Mouse (Mus musculus): ENCODE measurements around the gene P2ry14.

Gene P2ry14

GRCm38 (mm10) chr3:59153424-59153823, at the start of gene P2ry14:
TSS of gene P2ry14 (minus strand) at chr3:59153618.
- in situ Hi-C loops (cut with MboI): no loop called here

- in situ Hi-C loops (cut with MboI): loop anchor here (25.0 kb wide), 1 partner anchor 540 kb away; the partner anchor contains the start of gene Gm5538
These were observed 44.0 kb upstream of the P2ry14 start for GRCm38 (mm10) chr3:59197329-59197948.

- in situ Hi-C loops (cut with MboI): loop anchor here (25.0 kb wide), 1 partner anchor 542 kb away; the partner anchor contains the start of gene Gm5538
These were observed 41.5 kb upstream of the P2ry14 start, which contains the start of gene Gpr87 for GRCm38 (mm10) chr3:59194938-59195337. TSS of gene Gpr87 (minus strand) at chr3:59195104.

- in situ Hi-C loops (cut with MboI): loop anchor here (25.0 kb wide), 1 partner anchor 543 kb away; the partner anchor contains the start of gene Gm5538
These were observed 40.7 kb upstream of the P2ry14 start for GRCm38 (mm10) chr3:59194099-59194498.

- in situ Hi-C loops (cut with MboI): loop anchor here (25.0 kb wide), 1 partner anchor 546 kb away; the partner anchor contains the start of gene Gm5538
These were observed 38.3 kb upstream of the P2ry14 start for GRCm38 (mm10) chr3:59191674-59192073.

GRCm38 (mm10) chr3:59187336-59187735, 33.9 kb upstream of the P2ry14 start:
- in situ Hi-C loops (cut with MboI): loop anchor here (25.0 kb wide), 1 partner anchor 550 kb away; the partner anchor contains the start of gene Gm5538

- in situ Hi-C loops (cut with MboI): loop anchor here (25.0 kb wide), 1 partner anchor 552 kb away; the partner anchor contains the start of gene Gm5538
These were observed 32.2 kb upstream of the P2ry14 start for GRCm38 (mm10) chr3:59185662-59186061.

- in situ Hi-C loops (cut with MboI): loop anchor here (25.0 kb wide), 1 partner anchor 555 kb away; the partner anchor contains the start of gene Gm5538
These were observed 28.7 kb upstream of the P2ry14 start for GRCm38 (mm10) chr3:59182129-59182528.

GRCm38 (mm10) chr3:59181134-59181533, 27.7 kb upstream of the P2ry14 start:
- in situ Hi-C loops (cut with MboI): loop anchor here (25.0 kb wide), 1 partner anchor 556 kb away; the partner anchor contains the start of gene Gm5538

- in situ Hi-C loops (cut with MboI): loop anchor here (25.0 kb wide), 1 partner anchor 560 kb away; the partner anchor contains the start of gene Gm5538
These were observed 23.5 kb upstream of the P2ry14 start for GRCm38 (mm10) chr3:59176871-59177270.

GRCm38 (mm10) chr3:59175234-59175633, 21.8 kb upstream of the P2ry14 start:
- in situ Hi-C loops (cut with MboI): loop anchor here (25.0 kb wide), 1 partner anchor 562 kb away; the partner anchor contains the start of gene Gm5538

GRCm38 (mm10) chr3:59174426-59175154, 21.2 kb upstream of the P2ry14 start:
- in situ Hi-C loops (cut with MboI): loop anchor here (25.0 kb wide), 1 partner anchor 563 kb away; the partner anchor contains the start of gene Gm5538

- in situ Hi-C loops (cut with MboI): no loop called here
These were observed 16.7 kb upstream of the P2ry14 start for GRCm38 (mm10) chr3:59169921-59170627.

GRCm38 (mm10) chr3:59169215-59169614, 15.8 kb upstream of the P2ry14 start:
- in situ Hi-C loops (cut with MboI): no loop called here

- in situ Hi-C loops (cut with MboI): no loop called here
These were observed 15.1 kb upstream of the P2ry14 start for GRCm38 (mm10) chr3:59168476-59168875.

- in situ Hi-C loops (cut with MboI): no loop called here
These were observed 14.1 kb upstream of the P2ry14 start for GRCm38 (mm10) chr3:59167417-59168054.

- in situ Hi-C loops (cut with MboI): no loop called here
These were observed 7.0 kb upstream of the P2ry14 start for GRCm38 (mm10) chr3:59160465-59160864.

- in situ Hi-C loops (cut with MboI): no loop called here
These were observed 3.6 kb upstream of the P2ry14 start for GRCm38 (mm10) chr3:59157048-59157447.

- in situ Hi-C loops (cut with MboI): no loop called here
These were observed 2.0 kb upstream of the P2ry14 start for GRCm38 (mm10) chr3:59155404-59155803.

GRCm38 (mm10) chr3:59154888-59155287, 1.5 kb upstream of the P2ry14 start:
- in situ Hi-C loops (cut with MboI): no loop called here

GRCm38 (mm10) chr3:59150624-59151023, 2.8 kb downstream of the P2ry14 start:
- in situ Hi-C loops (cut with MboI): no loop called here

All from mature B cell (primary cell).